Mouse (Mus musculus): ENCODE measurements at regions not wholly inside any gene's neighbourhood (a gene's known extent, or its start where the extent isn't known, plus 50 kb on each side); places are given as distances from the start of the nearest gene placed in this dataset.

- TF ChIP-seq CTCF (IDR thresholded peaks at IDR 0.05; ENCODE audit: low read depth) (no peak), EP300 (optimal IDR thresholded peaks at IDR 0.05) (no peak)
Observed at GRCm38 (mm10) chr3:40190024-40190423, 341.1 kb upstream of the Intu start.

Measured in stomach, postnatal 0 days (tissue).